Mouse (Mus musculus) midbrain, postnatal 0 days (tissue): ENCODE measurements around the gene Cd2bp2. TPM values are rescaled to one million over a fixed set of nuclear protein-coding genes. Genes with fewer than 3 reads are reported as not detected.

Source experiments
- ATAC-seq: fragments of 200-750 bp; cut with Nextera tagmentation; 2 replicates; pipeline ENCODE4 v1.8.0; 2017; ENCODE audit warnings: moderate number of reproducible peaks, mild to moderate bottlenecking, moderate TSS enrichment, moderate library complexity; ENCODE audit not compliant: low FRiP score
- DNase-seq: peaks from one replicate; pipeline ENCODE4 v3.0.0-alpha.2; 2015; ENCODE audit warnings: low spot score
- H3K27ac ChIP-seq: fragments of 300-500 bp; sonication (generic); 2 replicates; pipeline ENCODE4 v1.5.1; 2014; ENCODE audit warnings: low read depth, mild to moderate bottlenecking, low read length, mixed read lengths
- H3K27me3 ChIP-seq: fragments of 300-500 bp; sonication (generic); 2 replicates; pipeline ENCODE4 v1.6.1; 2014; ENCODE audit warnings: low read length, control low read depth, mixed read lengths; ENCODE audit not compliant: insufficient read depth
- H3K36me3 ChIP-seq: fragments of 300-500 bp; sonication (generic); 2 replicates; pipeline ENCODE4 v1.6.1; 2014; ENCODE audit warnings: low read length, control low read depth, mixed read lengths; ENCODE audit not compliant: insufficient read depth
- H3K4me1 ChIP-seq: fragments of 300-500 bp; sonication (generic); 2 replicates; pipeline ENCODE4 v1.6.1; 2014; ENCODE audit warnings: mild to moderate bottlenecking, control low read depth, antibody characterized with exemption, low read length, mixed read lengths; ENCODE audit not compliant: insufficient read depth
- H3K4me2 ChIP-seq: fragments of 300-500 bp; sonication (generic); 2 replicates; pipeline ENCODE4 v1.6.1; 2014; ENCODE audit warnings: low read depth, mild to moderate bottlenecking, low read length, mixed read lengths; ENCODE audit not compliant: poor library complexity, severe bottlenecking
- H3K4me3 ChIP-seq: fragments of 300-500 bp; sonication (generic); 2 replicates; pipeline ENCODE4 v1.5.1; 2014; ENCODE audit warnings: low read depth, mild to moderate bottlenecking, low read length, moderate library complexity
- H3K9ac ChIP-seq: fragments of 300-500 bp; sonication (generic); replicated peaks from 2 replicates; pipeline ENCODE4 v1.6.1; 2014; ENCODE audit warnings: mild to moderate bottlenecking, low read length, moderate library complexity, mixed read lengths; ENCODE audit not compliant: poor library complexity, severe bottlenecking
- H3K9me3 ChIP-seq: fragments of 300-500 bp; sonication (generic); 2 replicates; pipeline ENCODE4 v1.6.1; 2016; ENCODE audit warnings: low read length, control low read depth
- CTCF ChIP-seq: IDR thresholded peaks from 2 replicates; pipeline ENCODE4 v1.5.1; 2016; ENCODE audit warnings: antibody characterized with exemption, mild to moderate bottlenecking
- WGBS: fragments of 180-500 bp; shearing (Covaris S2); extraction: QIAGEN DNeasy Blood & Tissue Kit; methylation state at CpG from one replicate; pipeline ENCODE4 v1.1.7; 2014; 5-methylcytosine and 5-hydroxymethylcytosine counted together
- polyA plus RNA-seq: library from polyadenylated mRNA; unstranded; fragments of >200 nt; fragmentation: Nextera tagmentation; extraction: Ambion mirVana; gene quantifications from 2 replicates; pipeline ENCODE4 v1.2.1, GENCODE M21; 2015
- total RNA-seq: library from RNA; depleted of rRNA; stranded (reverse); fragments of >200 nt; gene quantifications from 2 replicates; pipeline ENCODE4 v1.2.3, GENCODE M21; 2014

The Cd2bp2 gene
- total and polyA plus RNA-seq, 2 experiments from 2014 or later, result 64.8 to 85.7 TPM

- H3K4me1 ChIP-seq, result peaks cover 7% of the 10 kb centered on the region
- DNase-seq, result no peak
- peak overlapping the region; percentile 66 for H3K27ac ChIP-seq
- H3K27me3 ChIP-seq, result no peaks in the 10 kb centered on the region
- 55% methylated on average over 11 of the region's 11 CpGs for WGBS
- H3K4me3 ChIP-seq, result peak overlapping the region; percentile 66
- no peaks in the 10 kb centered on the region for H3K9me3 ChIP-seq
- no peak for TF ChIP-seq CTCF
- peak overlapping the region; percentile 62 for H3K9ac ChIP-seq
- peaks cover 47% of the 10 kb centered on the region for H3K36me3 ChIP-seq
- peak overlapping the region; percentile 65 for H3K4me2 ChIP-seq
- ATAC-seq, result no peak
These were observed 634 bp upstream of the Cd2bp2 start for GRCm38 (mm10) chr7:127196484-127196883.

GRCm38 (mm10) chr7:127194633-127195029, 1.2 kb downstream of the Cd2bp2 start:
- peak overlapping the region; percentile 74; the same call in 1 of the 2 replicates for H3K9ac ChIP-seq
- no peak for ATAC-seq
- H3K4me2 ChIP-seq, result peak overlapping the region; percentile 75
- H3K4me3 ChIP-seq, result peak overlapping the region; percentile 66
- no peak for TF ChIP-seq CTCF
- DNase-seq, result no peak
- 93% methylated on average over 7 of the region's 7 CpGs for WGBS
- H3K36me3 ChIP-seq, result peaks cover 40% of the 10 kb centered on the region
- no peaks in the 10 kb centered on the region for H3K27me3 ChIP-seq
- H3K4me1 ChIP-seq, result peaks cover 7% of the 10 kb centered on the region
- H3K27ac ChIP-seq, result peak overlapping the region; percentile 93; the same call in 1 of the 2 replicates
- no peaks in the 10 kb centered on the region for H3K9me3 ChIP-seq

- Histone ChIP-seq H3K4me2 (peak overlapping the region; percentile 75), H3K9ac (no peak overlapping the region), H3K27ac (no peak overlapping the region), H3K4me3 (no peak overlapping the region), H3K4me1 (peaks cover 7% of the 10 kb centered on the region), H3K9me3 (no peaks in the 10 kb centered on the region), H3K27me3 (no peaks in the 10 kb centered on the region), H3K36me3 (peaks cover 35% of the 10 kb centered on the region)
- whole genome bisulfite sequencing, result 95% methylated on average over 17 of the region's 17 CpGs
- DNase-seq (no peak), ATAC-seq (no peak)
- TF ChIP-seq CTCF, result no peak
These were observed 1.7 kb downstream of the Cd2bp2 start for GRCm38 (mm10) chr7:127194011-127194632.

GRCm38 (mm10) chr7:127192989-127193388, 2.9 kb downstream of the Cd2bp2 start:
- no peaks in the 10 kb centered on the region for H3K27me3 ChIP-seq
- H3K4me3 ChIP-seq, result no peak overlapping the region
- no peak for ATAC-seq
- WGBS, result 97% methylated on average over 5 of the region's 5 CpGs
- H3K4me1 ChIP-seq, result peaks cover 7% of the 10 kb centered on the region
- no peak overlapping the region for H3K27ac ChIP-seq
- H3K9me3 ChIP-seq, result no peaks in the 10 kb centered on the region
- H3K36me3 ChIP-seq, result peaks cover 23% of the 10 kb centered on the region
- TF ChIP-seq CTCF, result no peak
- H3K4me2 ChIP-seq, result no peak overlapping the region
- no peak overlapping the region for H3K9ac ChIP-seq
- no peak for DNase-seq

GRCm38 (mm10) chr7:127190672-127191071, 5.2 kb downstream of the Cd2bp2 start:
- no peak overlapping the region for H3K4me2 ChIP-seq
- no peak for ATAC-seq
- WGBS, result 90% methylated on average over 6 of the region's 6 CpGs

GRCm38 (mm10) chr7:127188305-127189276, 7.3 kb downstream of the Cd2bp2 start:
- WGBS, result 86% methylated on average over 17 of the region's 17 CpGs
- Histone ChIP-seq H3K36me3 (peaks cover 13% of the 10 kb centered on the region; the same call in 1 of the 2 replicates), H3K9ac (no peak overlapping the region), H3K4me3 (no peak overlapping the region), H3K9me3 (no peaks in the 10 kb centered on the region), H3K27ac (no peak overlapping the region), H3K4me2 (no peak overlapping the region), H3K4me1 (no peaks in the 10 kb centered on the region), H3K27me3 (no peaks in the 10 kb centered on the region)
- ATAC-seq (no peak), DNase-seq (no peak)
- TF ChIP-seq CTCF, result no peak

More at GRCm38 (mm10) chr7:127190672-127191071, 5.2 kb downstream of the Cd2bp2 start:
- H3K9ac ChIP-seq, result no peak overlapping the region
- H3K36me3 ChIP-seq, result peaks cover 13% of the 10 kb centered on the region; the same call in 1 of the 2 replicates
- H3K4me3 ChIP-seq, result no peak overlapping the region
- no peak overlapping the region for H3K27ac ChIP-seq
- H3K4me1 ChIP-seq, result peaks cover 7% of the 10 kb centered on the region
- no peaks in the 10 kb centered on the region for H3K27me3 ChIP-seq
- no peak for TF ChIP-seq CTCF
- no peak for DNase-seq
- H3K9me3 ChIP-seq, result no peaks in the 10 kb centered on the region
